Mouse (Mus musculus) CH12.LX (cell line): Measurements from ENCODE around the gene Cmss1. TPM values are rescaled to one million over a fixed set of nuclear protein-coding genes. Genes with fewer than 3 reads are reported as not detected.

Source experiments
- DNase-seq: peaks from one replicate; pipeline ENCODE4 v3.0.0-alpha.2; 2013; ENCODE audit errors: extremely low read depth
- H3K27ac ChIP-seq: 2 replicates; pipeline ENCODE4 v1.5.1; 2012; ENCODE audit warnings: low read depth, mild to moderate bottlenecking, control low read depth, moderate library complexity; ENCODE audit not compliant: insufficient read depth
- H3K27me3 ChIP-seq: replicated peaks from 2 replicates; pipeline ENCODE3; 2012; ENCODE audit warnings: inconsistent platforms
- H3K36me3 ChIP-seq, 2 experiments: replicated peaks in 1 of 2; 2 replicates each; pipeline versions ENCODE3 to v1.6.1; 2012; ENCODE audit warnings: inconsistent platforms in 1 of 2, low read length in 1 of 2, mild to moderate bottlenecking in 1 of 2, mixed read lengths in 1 of 2, moderate library complexity in 1 of 2; ENCODE audit not compliant: control insufficient read depth in 1 of 2, insufficient read depth in 1 of 2
- H3K4me1 ChIP-seq, 2 experiments: 2 replicates each; pipeline ENCODE4 v1.6.1; 2012; ENCODE audit warnings: inconsistent platforms in 1 of 2, moderate library complexity in 1 of 2; ENCODE audit not compliant: insufficient read depth in 2 of 2, control insufficient read depth in 1 of 2
- H3K4me2 ChIP-seq: 2 replicates; pipeline ENCODE4 v1.6.1; 2012; ENCODE audit warnings: low read depth, mild to moderate bottlenecking, control low read depth; ENCODE audit not compliant: poor library complexity, insufficient read depth, severe bottlenecking
- H3K4me3 ChIP-seq, 3 experiments: fragments of 150-350 bp in 1 of 3; sonication (generic) in 1 of 3; replicated peaks in 1 of 3; 2 replicates each; pipeline versions ENCODE3 to v1.5.1; 2011 to 2012; ENCODE audit warnings: low read depth in 2 of 3, low read length in 2 of 3, mild to moderate bottlenecking in 2 of 3, moderate library complexity in 2 of 3, control low read depth in 1 of 3, improper control_type of control experiment in 1 of 3, inconsistent platforms in 1 of 3, mixed read lengths in 1 of 3; ENCODE audit not compliant: poor library complexity in 1 of 3
- H3K79me2 ChIP-seq: replicated peaks from 2 replicates; pipeline ENCODE4 v1.6.1; 2012; ENCODE audit warnings: mild to moderate bottlenecking, moderate library complexity; ENCODE audit not compliant: control insufficient read depth, poor library complexity, insufficient read depth, severe bottlenecking; ENCODE audit errors: extremely low read depth
- H3K9ac ChIP-seq: 2 replicates; pipeline ENCODE4 v1.6.1; 2012; ENCODE audit warnings: low read depth, mild to moderate bottlenecking, control low read depth, moderate library complexity; ENCODE audit not compliant: insufficient read depth
- H3K9me3 ChIP-seq: replicated peaks from 2 replicates; pipeline ENCODE3; 2012; ENCODE audit warnings: low read length, inconsistent platforms, mixed read lengths
- E2F4 ChIP-seq: IDR thresholded peaks from 2 replicates; pipeline ENCODE4 v1.6.1; 2011; ENCODE audit warnings: low read depth, low read length, improper control_type of control experiment; ENCODE audit not compliant: insufficient replicate concordance
- ELF1 ChIP-seq: IDR thresholded peaks from 2 replicates; pipeline ENCODE4 v1.6.1; 2014; ENCODE audit warnings: low read depth, mild to moderate bottlenecking, inconsistent platforms, low read length, improper control_type of control experiment
- GABPA ChIP-seq: IDR thresholded peaks from 2 replicates; pipeline ENCODE4 v1.6.1; 2012; ENCODE audit warnings: low read depth, low read length, improper control_type of control experiment, inconsistent platforms; ENCODE audit not compliant: insufficient replicate concordance
- HCFC1 ChIP-seq: IDR thresholded peaks from 2 replicates; pipeline ENCODE4 v1.6.1; 2012; ENCODE audit warnings: low read depth, mild to moderate bottlenecking, inconsistent platforms, low read length, improper control_type of control experiment
- KAT2A ChIP-seq: IDR thresholded peaks from 2 replicates; pipeline ENCODE4 v1.6.1; 2012; ENCODE audit warnings: low read length, improper control_type of control experiment, inconsistent platforms; ENCODE audit not compliant: insufficient replicate concordance
- MAFK ChIP-seq: IDR thresholded peaks from 2 replicates; pipeline ENCODE4 v1.6.1; 2011; ENCODE audit warnings: low read length, improper control_type of control experiment; ENCODE audit not compliant: insufficient replicate concordance
- MAZ ChIP-seq: IDR thresholded peaks from 2 replicates; pipeline ENCODE4 v1.6.1; 2012; ENCODE audit warnings: low read depth, mild to moderate bottlenecking, inconsistent platforms, low read length, improper control_type of control experiment, moderate library complexity
- MYC ChIP-seq: IDR thresholded peaks from 2 replicates; pipeline ENCODE4 v1.6.1; 2011; ENCODE audit warnings: low read depth, mild to moderate bottlenecking, improper control_type of control experiment, low read length
- PAX5 ChIP-seq: IDR thresholded peaks from 2 replicates; pipeline ENCODE4 v1.6.1; 2012; ENCODE audit warnings: low read length, inconsistent platforms, mixed read lengths
- POLR2A ChIP-seq: IDR thresholded peaks from 2 replicates; pipeline ENCODE4 v1.6.1; 2011; ENCODE audit warnings: low read depth, mild to moderate bottlenecking, improper control_type of control experiment, low read length
- POLR2AphosphoS2 ChIP-seq: IDR thresholded peaks from 2 replicates; pipeline ENCODE4 v1.6.1; 2011; ENCODE audit warnings: low read depth, low read length, improper control_type of control experiment
- SMC3 ChIP-seq: IDR thresholded peaks from 2 replicates; pipeline ENCODE4 v1.6.1; 2011; ENCODE audit warnings: low read depth, low read length, improper control_type of control experiment
- TCF12 ChIP-seq: IDR thresholded peaks from 2 replicates; pipeline ENCODE4 v1.6.1; 2014; ENCODE audit warnings: low read depth, mild to moderate bottlenecking, inconsistent platforms, low read length, improper control_type of control experiment
- UBTF ChIP-seq: IDR thresholded peaks from 2 replicates; pipeline ENCODE4 v1.6.1; 2012; ENCODE audit warnings: low read depth, mild to moderate bottlenecking, inconsistent platforms, low read length, improper control_type of control experiment, moderate library complexity
- USF2 ChIP-seq: conservative IDR thresholded peaks from 2 replicates; pipeline ENCODE4 v1.6.1; 2011; ENCODE audit warnings: low read depth, low read length, improper control_type of control experiment
- ZC3H11A ChIP-seq: IDR thresholded peaks from 2 replicates; pipeline ENCODE4 v1.6.1; 2012; ENCODE audit warnings: low read depth, mild to moderate bottlenecking, inconsistent platforms, low read length, improper control_type of control experiment
- ZKSCAN1 ChIP-seq: IDR thresholded peaks from 2 replicates; pipeline ENCODE4 v1.6.1; 2012; ENCODE audit warnings: low read depth, inconsistent platforms, low read length, improper control_type of control experiment, borderline replicate concordance
- ZMIZ1 ChIP-seq: IDR thresholded peaks from 2 replicates; pipeline ENCODE4 v1.6.1; 2012; ENCODE audit warnings: low read depth, mild to moderate bottlenecking, inconsistent platforms, low read length, improper control_type of control experiment
- ZNF384 ChIP-seq: IDR thresholded peaks from 2 replicates; pipeline ENCODE4 v1.6.1; 2012; ENCODE audit warnings: low read depth, low read length, improper control_type of control experiment, inconsistent platforms
- dilution Hi-C: fragments of 300-500 bp; cut with MboI; formaldehyde crosslinking; loops from 2 replicates; pipeline ENCODE4 v1.14.3; 2020; ENCODE audit warnings: low sequenced_read_pairs; ENCODE audit not compliant: extremely low pct_unique_long_range_greater_than_20kb, extremely low pct_ligation_motif_present
- in situ Hi-C: fragments of 300-500 bp; cut with MboI; formaldehyde crosslinking; loops from 3 replicates; pipeline ENCODE4 v1.14.3; 2019; ENCODE audit warnings: low sequenced_read_pairs, low pct_ligation_motif_present, low pct_unique_long_range_greater_than_20kb, mixed read lengths
- polyA plus RNA-seq: library from polyadenylated mRNA; unstranded; fragments of >175 nt; gene quantifications from 2 replicates; pipeline ENCODE4 v1.2.1, GENCODE M21; 2012; ENCODE audit warnings: low read depth; ENCODE audit not compliant: insufficient read length
- total RNA-seq, 2 experiments: library from RNA; depleted of rRNA; stranded (reverse); fragments of 300-350 nt in 1 of 2; fragments of >200 nt in 1 of 2; gene quantifications; 2 replicates each; pipeline ENCODE4 v1.2.3; 2012 to 2014

Gene Cmss1
- total and polyA plus RNA-seq, 3 experiments: 94.7 to 107 (median 103) TPM

DNA sequence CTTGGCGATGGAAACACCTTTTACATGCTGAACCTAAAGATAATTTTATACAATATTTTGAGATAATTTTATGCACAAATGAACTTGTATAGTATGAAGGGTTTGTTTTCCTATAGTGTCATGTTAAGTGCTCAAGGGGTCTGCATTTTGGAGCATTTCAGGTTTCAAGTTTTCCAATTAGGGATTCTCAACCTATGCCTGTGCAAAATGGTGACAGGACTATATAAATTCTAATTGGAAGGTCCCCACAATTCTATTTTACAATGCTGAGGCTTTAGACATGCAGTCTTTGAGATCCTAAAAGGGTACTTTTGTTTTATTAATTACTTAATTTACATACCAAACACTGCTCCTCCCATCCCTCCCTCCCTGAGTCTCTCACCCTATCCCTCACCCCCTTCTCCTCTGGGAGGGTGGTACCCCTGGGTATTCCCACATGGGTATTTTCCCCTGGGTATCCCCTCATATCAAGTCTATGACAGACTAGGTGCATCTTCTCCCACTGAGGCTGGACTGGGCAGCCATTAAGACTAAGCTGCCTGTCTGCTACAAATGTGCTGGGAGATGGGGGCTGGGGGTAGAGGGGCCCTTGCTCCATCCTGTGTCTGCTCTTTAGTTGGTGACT lies 30.8 kb downstream of the Cmss1 start:
- peaks cover 0 to 57% of the 10 kb centered on the region in 2 experiments for H3K36me3 ChIP-seq
- peaks cover 11 to 50% of the 10 kb centered on the region in 2 experiments for H3K4me1 ChIP-seq
- no peak for TF ChIP-seq POLR2AphosphoS2
- no peak for TF ChIP-seq USF2
- TF ChIP-seq ELF1: no peak
- no peak for TF ChIP-seq TCF12
- no peak for TF ChIP-seq SMC3
- TF ChIP-seq UBTF: no peak
- TF ChIP-seq MAFK: no peak
- DNase-seq: no peak
- H3K4me3 ChIP-seq: no peak overlapping the region
- dilution Hi-C loops (no loop called here), in situ Hi-C loops (loop anchor here (10.0 kb wide), 1 partner anchor 181 kb away; no protein-coding TSS in a partner anchor)
- H3K4me2 ChIP-seq: no peak overlapping the region
- no peak overlapping the region for H3K27ac ChIP-seq
- H3K9ac ChIP-seq: no peak overlapping the region
- peaks cover 8% of the 10 kb centered on the region for H3K79me2 ChIP-seq
- H3K27me3 ChIP-seq: no peaks in the 10 kb centered on the region
- no peaks in the 10 kb centered on the region for H3K9me3 ChIP-seq

DNA sequence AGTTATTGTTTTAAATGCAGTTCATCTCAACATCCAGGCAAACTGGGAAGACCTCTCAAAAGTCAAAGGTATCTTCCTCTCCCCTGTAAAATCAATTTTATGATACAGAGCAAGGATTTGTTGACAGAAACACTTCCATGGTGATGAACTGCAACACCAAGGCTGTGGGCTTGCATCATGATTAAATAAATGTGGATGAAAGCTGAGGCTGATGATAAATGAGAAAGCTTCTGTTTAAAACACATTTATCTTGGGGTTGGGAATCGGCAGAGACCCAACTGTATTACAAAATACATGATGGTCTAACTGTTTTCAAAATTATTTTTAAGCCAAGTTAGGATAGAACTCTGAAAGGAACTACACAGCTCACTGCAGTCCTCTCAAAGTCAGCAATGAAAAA lies 32.8 kb downstream of the Cmss1 start:
- Histone ChIP-seq H3K9ac (no peak overlapping the region), H3K4me2 (no peak overlapping the region), H3K36me3 (peaks cover 0 to 65% of the 10 kb centered on the region in 2 experiments), H3K4me3 (no peak overlapping the region), H3K4me1 (peaks cover 20 to 71% of the 10 kb centered on the region in 2 experiments), H3K27me3 (no peaks in the 10 kb centered on the region), H3K9me3 (no peaks in the 10 kb centered on the region), H3K27ac (no peak overlapping the region), H3K79me2 (peaks cover 8% of the 10 kb centered on the region)
- dilution Hi-C loops: no loop called here
- DNase-seq: no peak
- in situ Hi-C loops: loop anchor here (10.0 kb wide), 1 partner anchor 179 kb away; no protein-coding TSS in a partner anchor
- TF ChIP-seq MAZ (no peak), ZMIZ1 (no peak), GABPA (no peak), ZKSCAN1 (no peak), E2F4 (no peak), HCFC1 (no peak), POLR2A (no peak), MYC (no peak), PAX5 (no peak), ZNF384 (no peak), KAT2A (no peak), SMC3 (no peak), POLR2AphosphoS2 (no peak), ZC3H11A (no peak)
